Mouse (Mus musculus): ENCODE results near the gene Cyp4f18.
"Not testable (repeated sequence)": the region's sequence is repeated elsewhere in the genome, so short reads cannot be mapped to it uniquely, and the experiment has no call there.

Cyp4f18 gene

DNA sequence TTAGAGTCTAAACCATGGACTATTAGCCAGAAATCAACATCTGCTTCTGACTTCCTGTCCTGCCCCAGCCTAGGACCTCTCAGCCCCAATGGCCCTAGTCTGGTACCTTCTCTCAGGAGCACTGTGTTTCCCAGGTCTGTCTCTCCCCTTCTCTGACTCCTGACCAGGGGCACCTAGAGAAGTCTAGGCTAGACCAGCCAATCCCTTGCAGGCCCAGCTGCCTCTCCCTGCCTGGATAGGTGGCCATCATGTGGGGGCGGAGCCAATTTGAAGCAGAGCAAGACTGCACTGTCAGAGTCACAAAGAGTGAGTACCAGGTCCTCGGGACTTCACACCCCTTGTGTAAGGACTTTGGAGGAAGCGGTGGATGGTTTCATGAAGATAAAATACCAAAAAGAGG lies at the start of gene Cyp4f18:
Gene Cyp4f18 (minus strand): TSS at position 154 of the 400 bp plus-strand sequence.
- in situ Hi-C loops (cut with MboI; ENCODE audit: unreplicated experiment in 2 of 2) = no loop called here

DNA sequence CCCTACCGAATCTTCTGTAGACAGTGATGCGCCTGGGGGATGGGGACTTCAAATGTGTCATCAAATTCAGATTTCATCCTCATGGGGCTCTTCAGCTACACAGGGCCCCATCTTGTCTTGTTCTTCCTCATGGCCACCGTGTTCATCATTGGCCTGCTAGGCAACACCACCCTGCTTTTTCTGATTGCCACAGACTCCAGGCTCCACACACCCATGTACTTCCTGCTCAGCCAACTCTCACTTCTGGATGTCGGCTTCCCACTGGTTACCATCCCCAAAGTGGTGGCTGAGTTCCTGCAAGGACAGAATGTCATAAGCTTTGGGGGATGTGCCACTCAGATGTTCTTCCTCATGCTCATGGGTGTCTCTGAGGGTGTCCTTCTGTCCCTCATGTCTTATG lies 48.2 kb upstream of the Cyp4f18 start:
- in situ Hi-C loops (cut with MboI; ENCODE audit: unreplicated experiment in 2 of 2) = not testable (repeated sequence)

DNA sequence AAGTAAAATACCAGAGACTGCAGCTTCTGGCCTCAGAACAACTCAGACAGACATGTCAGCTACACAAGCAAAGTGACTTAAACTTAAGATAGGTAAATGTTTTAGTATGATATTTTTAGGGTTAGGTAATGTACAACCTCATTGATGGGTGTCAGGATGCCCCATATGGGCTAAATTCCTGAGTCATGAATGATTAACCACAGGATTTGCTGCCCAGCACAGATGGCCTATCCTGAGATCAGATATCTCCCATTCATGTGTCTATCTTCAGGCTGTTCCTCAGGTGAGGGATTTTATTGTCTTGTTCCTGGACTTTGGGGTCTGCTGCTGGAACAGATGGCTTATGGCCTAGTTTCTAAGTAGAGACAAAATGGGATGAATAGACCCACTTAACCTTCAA lies 45.2 kb upstream of the Cyp4f18 start:
- in situ Hi-C loops (cut with MboI; ENCODE audit: unreplicated experiment in 2 of 2) = not testable (repeated sequence)

DNA sequence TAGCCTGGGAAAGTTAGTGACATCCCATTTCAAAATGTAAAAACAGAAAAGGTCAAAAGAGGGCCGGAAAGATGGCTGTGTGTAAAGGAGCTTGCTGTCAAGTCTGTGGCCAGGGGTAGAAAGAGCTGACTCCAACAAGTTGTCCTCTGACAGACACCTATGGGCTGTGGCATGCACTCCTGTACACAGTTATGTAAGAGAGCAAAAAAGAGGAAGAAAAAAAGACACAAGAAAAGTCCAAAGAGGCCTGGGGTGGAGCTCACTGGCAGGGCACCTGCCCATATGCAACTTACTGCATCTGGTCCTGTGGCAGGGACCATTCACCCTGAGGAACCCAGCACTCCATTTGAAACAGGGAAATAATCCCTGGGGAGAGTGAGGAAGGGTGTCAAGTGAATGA lies 33.1 kb upstream of the Cyp4f18 start:
- in situ Hi-C loops (cut with MboI; ENCODE audit: unreplicated experiment in 2 of 2) = loop anchor here (10.0 kb wide), 1 partner anchor 92 kb away; the partner anchor contains the start of gene Tpm4 (in 2 of the 2)

DNA sequence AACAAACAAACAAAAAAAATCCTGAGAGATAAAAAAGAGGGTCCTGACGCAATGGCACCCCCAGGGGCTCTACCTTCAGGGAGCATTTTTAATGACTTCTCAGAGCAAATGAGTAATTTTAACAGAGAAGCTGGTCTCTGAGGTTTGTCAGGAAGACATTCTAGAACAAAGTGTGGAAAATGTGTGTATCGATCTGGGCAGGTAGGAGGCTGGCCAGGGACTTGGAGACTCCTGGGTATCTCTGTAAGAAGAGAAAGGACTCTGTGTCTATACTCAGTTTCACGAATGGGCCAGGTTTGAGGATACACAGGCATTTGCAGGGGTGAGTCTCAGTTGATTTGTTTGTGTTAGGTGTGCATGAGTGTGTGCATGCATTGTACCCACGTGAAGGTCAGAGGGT lies 31.5 kb upstream of the Cyp4f18 start, which contains the start of gene Olfr372:
Gene Olfr372 (plus strand): TSS at position 301 of the 400 bp plus-strand sequence.
- in situ Hi-C loops (cut with MboI; ENCODE audit: unreplicated experiment in 2 of 2) = loop anchor here (10.0 kb wide), 1 partner anchor 94 kb away; the partner anchor contains the start of gene Tpm4 (in 2 of the 2)

DNA sequence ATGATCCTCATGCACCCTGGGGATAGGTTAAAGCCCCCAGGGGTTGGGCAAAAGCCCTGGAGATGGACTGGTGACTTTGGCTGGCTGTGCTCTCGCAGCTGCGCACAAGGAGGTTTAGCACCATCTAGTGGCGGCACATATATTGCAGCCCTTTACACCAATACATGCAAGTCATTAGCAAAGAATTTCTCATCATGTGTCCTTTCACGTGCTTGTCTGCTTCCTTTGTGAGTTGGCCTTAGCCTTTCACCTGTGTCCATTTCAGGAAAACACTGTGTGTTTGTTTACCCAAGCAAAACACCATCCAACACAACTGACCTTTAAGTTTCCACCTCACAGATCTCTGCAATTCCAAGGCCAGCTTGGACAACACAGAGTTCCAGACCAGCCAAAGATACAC lies 23.5 kb upstream of the Cyp4f18 start:
- in situ Hi-C loops (cut with MboI; ENCODE audit: unreplicated experiment in 2 of 2) = not testable (repeated sequence)

DNA sequence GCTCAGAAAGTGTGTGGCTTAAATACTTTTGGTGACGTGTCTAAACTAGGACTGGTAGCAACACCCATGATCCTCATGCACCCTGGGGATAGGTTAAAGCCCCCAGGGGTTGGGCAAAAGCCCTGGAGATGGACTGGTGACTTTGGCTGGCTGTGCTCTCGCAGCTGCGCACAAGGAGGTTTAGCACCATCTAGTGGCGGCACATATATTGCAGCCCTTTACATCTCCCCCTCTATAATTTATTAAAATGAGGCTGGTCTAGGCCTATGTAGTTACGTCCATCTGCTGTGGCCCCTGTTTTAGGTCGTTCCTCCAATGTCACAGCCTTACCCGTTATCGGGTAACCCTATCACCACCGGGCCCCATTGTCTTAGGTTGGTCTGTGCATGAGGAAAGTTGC lies 15.5 kb upstream of the Cyp4f18 start:
- in situ Hi-C loops (cut with MboI; ENCODE audit: unreplicated experiment in 2 of 2) = loop anchor here in 1 of 2 experiments (5.0 kb wide), 1 partner anchor 273 kb away; no protein-coding TSS in a partner anchor

DNA sequence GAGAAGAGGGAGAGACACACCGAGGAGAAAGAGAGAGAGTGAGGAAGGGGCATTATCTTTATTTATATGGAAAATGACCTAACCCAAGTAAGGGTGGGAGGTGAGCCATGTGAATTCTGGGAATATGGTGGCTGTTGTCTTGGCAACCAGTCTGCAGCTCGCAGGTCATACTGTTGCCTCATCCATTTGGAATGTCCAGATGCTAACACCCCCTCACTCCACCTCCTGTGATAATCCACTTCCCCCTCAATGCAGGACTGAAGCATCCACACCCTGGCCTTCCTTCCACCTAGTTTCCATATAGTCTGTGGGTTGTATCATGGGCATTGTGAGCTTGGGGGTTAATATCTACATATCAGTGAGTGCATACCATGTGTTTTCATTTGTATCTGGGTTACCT lies 10.4 kb upstream of the Cyp4f18 start:
- in situ Hi-C loops (cut with MboI; ENCODE audit: unreplicated experiment in 2 of 2) = loop anchor here in 1 of 2 experiments (5.0 kb wide), 2 partner anchors 47 to 268 kb away; no protein-coding TSS in a partner anchor

DNA sequence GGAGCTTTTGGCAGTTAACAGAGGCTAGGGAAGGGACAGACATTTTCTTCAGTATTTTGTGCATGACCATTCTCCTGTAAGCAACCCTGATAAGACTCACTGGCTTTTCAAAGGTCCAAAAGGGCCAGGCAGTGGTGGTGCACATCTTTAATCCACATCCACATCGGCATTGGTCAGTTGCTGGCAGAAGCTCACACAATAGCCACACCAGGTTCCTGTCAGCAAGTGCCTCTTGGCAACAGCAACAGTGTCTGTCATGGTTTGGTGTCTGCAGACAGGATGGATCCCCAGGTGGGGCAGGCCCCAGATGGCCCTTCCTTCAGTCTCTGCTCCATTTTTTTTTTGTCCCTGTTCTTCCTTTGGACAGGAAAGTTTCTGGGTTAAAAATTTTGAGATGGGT lies 9.6 kb upstream of the Cyp4f18 start:
- in situ Hi-C loops (cut with MboI; ENCODE audit: unreplicated experiment in 2 of 2) = loop anchor here in 1 of 2 experiments (5.0 kb wide), 1 partner anchor 48 kb away; no protein-coding TSS in a partner anchor

DNA sequence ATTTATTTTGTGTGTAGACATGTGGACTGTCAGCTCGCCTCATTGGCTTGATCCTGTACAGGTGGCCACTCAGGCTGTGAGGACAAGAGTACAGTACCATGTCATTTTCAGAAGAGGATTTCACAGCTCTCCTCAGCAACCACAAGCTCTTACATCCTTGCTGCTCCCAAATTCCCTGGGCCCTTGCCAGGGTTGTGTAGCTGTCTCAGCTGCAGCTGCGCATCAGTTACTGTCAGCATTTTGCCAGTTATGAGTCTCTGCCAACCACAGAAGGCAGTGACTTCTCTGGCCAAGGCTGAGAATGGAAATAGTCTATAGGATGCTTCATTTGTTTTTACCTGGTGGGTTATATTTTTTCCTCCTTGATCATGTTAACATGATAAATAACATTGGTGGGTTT lies 8.7 kb upstream of the Cyp4f18 start:
- in situ Hi-C loops (cut with MboI; ENCODE audit: unreplicated experiment in 2 of 2) = loop anchor here in 1 of 2 experiments (5.0 kb wide), 1 partner anchor 49 kb away; no protein-coding TSS in a partner anchor

DNA sequence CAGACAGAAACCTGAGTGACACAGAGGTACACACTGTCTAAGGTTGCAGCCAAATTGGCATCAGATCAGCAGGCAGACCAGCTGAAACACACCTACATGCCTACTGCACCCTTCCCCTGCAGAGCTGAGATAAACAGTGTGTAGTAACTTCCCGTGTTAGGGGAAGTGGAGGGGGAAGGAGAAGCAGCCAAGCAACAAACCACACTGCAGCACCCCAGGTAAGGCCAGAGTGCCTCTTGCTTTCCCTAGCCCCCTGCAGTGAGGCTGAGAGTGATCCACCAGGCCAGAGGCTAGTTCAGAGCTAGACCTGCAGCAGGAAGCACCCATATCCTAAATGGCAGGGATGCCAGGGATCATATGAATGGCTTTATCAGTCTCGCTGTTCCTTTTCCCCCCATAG lies 7.9 kb upstream of the Cyp4f18 start:
- in situ Hi-C loops (cut with MboI; ENCODE audit: unreplicated experiment in 2 of 2) = loop anchor here in 1 of 2 experiments (5.0 kb wide), 1 partner anchor 50 kb away; no protein-coding TSS in a partner anchor

DNA sequence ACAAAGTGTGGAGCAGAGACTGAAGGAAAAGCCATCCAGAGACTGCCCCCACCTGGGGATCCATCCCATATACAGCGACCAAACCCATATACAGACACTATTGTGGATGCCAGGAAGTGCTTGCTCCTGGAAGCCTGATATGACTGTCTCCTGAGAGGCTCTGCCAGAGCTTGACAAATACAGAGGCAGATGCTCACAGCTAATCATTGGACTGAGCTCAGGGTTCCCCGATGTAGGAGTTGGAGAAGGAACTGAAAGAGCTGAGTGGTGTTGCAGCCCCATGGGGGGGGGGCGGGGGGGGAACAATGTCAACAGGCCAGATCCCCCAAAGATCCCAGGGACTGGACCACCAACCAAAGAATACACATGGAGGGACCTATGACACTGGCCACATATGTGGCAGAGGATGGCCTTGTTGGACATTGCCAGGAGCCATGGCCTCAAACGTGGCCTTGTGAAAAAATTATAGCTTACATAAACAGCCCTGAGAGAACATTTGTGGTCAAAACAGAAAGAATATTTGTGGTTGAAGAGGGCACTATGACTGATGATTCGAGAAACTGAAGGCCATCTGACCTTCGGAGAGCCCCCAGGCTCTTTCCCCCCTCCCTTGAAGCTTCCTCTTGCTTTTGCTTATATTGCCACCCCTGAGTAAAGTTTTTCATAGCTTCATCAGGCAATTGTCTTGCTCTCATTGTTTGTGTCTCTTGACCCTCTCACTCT lies 4.2 kb upstream of the Cyp4f18 start:
- in situ Hi-C loops (cut with MboI; ENCODE audit: unreplicated experiment in 2 of 2) = not testable (repeated sequence)

DNA sequence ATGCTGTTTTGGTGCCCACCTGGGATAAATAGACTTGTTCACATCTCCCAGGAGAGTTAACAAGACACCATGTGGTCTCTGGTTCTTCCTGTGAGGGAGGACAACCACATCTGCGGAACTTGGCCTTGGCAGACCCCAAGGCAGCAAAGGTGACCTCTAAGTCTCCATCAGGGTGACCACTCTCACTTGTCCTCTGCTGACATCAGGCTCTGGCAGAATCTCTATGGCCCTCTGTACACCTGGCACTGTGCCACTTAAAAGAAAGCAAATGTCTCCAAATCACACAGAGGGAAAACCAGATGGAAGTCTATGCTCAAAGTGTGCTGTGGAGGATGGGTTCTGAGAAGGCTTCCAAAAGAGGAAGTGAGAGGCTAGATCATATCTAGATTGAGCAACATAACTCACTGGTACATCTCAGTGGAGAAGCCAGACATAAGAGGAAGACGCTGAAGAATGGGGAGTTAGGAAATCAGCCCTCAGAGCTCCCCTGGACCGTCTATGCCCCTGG lies 1.2 kb downstream of the Cyp4f18 start:
- in situ Hi-C loops (cut with MboI; ENCODE audit: unreplicated experiment in 2 of 2) = no loop called here

DNA sequence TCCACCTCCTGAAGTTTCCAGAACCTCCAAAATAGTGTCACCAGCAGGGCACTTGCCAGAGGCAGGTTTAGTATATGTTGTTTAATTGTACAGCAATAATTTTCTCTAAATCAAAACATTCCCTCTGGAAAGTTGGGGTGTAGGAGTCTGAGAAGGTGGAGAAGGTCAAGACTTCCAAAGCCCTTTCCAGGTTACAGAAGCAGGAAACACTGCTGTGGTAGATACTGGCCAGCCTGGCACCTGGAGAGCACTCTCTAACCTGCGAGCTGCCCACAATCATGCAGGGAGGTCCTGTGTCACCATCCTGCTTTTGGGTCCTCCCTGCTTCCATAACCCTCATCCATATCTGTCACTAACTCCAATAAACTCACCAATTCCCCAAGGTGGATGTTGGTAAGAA lies 2.7 kb downstream of the Cyp4f18 start:
- in situ Hi-C loops (cut with MboI; ENCODE audit: unreplicated experiment in 2 of 2) = no loop called here

DNA sequence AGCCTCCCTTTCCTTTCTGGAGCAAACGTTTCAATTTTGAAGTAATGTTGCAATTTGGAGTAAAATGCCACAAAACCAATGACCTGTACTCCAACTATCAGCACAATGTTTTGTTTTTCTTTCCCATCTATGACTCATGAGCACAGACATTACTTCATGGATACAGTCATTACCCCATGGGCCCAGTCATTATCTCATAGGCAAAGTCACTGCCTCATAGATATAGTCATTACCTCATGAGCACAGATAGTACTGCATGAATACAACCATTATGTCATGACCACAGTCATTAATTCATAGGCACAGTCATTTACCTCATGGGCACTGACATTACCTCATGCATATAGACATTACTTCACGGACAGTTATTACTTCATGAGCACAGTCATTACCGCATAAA lies 3.5 kb downstream of the Cyp4f18 start:
- in situ Hi-C loops (cut with MboI; ENCODE audit: unreplicated experiment in 2 of 2) = no loop called here

DNA sequence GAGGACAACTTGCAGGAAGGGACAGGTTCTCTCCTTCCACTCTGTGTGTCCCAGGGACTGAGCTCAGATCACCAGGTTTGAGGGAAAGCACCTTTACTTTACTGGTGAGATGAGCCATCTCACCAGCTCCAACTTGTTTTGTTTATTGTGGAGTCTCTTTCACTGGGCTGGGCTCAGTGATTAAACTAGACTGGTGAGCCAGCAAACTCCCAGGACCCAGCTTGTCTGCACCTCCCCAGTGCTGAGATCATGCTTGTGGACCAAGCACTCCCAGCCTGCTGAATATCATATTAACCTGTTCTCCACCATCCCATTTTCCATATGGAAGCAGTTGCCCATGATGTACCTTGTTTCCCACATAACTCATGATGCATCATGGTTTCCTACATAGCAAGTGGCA lies 6.5 kb downstream of the Cyp4f18 start:
- in situ Hi-C loops (cut with MboI; ENCODE audit: unreplicated experiment in 2 of 2) = no loop called here

DNA sequence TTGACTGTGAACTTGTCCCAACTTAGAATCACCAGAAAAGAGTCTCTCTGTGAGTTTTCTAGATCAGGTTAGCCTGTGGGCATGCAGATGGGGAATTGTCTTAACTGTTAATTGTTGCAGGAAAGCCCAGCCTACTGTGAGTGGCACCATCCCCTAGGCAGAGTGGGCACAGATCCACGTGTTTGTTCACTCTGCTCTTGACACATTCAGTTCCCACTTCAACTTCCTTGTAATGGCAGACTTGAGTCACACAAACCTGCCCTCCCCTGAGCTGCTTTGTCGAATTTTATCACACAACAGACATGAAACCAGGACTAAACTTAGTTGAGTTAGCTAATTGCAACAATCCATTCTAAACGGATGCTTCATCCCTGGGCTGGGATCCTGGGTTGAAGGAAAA lies 9.2 kb downstream of the Cyp4f18 start:
- in situ Hi-C loops (cut with MboI; ENCODE audit: unreplicated experiment in 2 of 2) = no loop called here

DNA sequence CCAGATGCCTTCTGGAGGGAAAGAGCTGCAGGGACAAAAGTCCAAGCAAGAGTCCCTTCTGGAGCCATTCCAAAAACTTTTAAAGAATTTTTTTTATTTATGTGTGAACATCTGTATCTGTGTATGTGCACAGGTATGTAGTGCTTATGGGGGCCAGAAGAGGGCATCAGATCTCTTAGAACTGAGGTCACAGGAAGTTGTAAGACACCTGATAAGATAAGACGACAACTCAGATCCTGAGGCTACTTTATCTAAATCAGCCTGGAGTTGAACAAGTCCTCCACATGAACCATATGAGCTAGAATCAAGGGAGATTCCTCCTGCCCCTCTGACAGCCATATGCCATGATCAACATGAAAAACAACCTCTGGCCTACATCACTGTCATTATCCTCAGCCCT lies 10.0 kb downstream of the Cyp4f18 start:
- in situ Hi-C loops (cut with MboI; ENCODE audit: unreplicated experiment in 2 of 2) = loop anchor here (25.0 kb wide), 1 partner anchor 862 kb away; no protein-coding TSS in a partner anchor

DNA sequence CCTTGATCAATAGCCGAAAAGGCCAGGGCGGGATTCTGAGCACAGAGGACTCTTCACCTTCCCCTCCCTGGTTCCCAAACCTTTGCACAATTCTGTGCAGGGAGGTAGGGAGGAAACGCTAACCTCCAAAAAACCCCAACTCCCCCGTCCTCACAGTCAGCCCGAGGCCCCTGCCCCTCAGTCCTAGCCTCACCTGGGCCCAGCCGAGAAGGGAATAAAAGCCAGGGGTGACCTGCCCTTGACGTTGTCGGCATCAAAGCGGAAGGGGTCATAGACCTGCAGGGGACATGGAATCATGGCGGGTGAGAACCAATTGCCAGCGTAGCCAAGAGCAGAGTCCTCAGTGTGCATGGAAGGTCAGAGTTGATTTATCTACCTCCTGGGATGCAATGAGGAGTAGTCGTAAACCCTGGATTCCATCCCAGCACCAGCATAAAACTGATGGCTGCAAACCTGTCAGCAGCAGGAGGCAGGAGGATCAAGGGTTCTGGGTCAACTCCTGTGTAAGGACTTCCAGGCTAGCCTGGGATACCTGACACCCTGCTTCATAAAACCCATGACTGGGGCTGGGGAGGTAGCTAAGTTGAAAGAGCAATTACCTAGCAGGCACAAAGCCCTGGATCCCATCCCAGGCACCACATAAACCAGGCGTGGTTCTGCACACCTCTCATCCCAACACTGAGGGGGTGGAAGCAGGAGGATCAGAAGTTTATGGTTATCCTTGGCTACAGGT lies 20.4 kb downstream of the Cyp4f18 start:
- in situ Hi-C loops (cut with MboI; ENCODE audit: unreplicated experiment in 2 of 2) = loop anchor here (10.0 to 25.0 kb wide), 2 partner anchors 234 to 852 kb away; no protein-coding TSS in a partner anchor

DNA sequence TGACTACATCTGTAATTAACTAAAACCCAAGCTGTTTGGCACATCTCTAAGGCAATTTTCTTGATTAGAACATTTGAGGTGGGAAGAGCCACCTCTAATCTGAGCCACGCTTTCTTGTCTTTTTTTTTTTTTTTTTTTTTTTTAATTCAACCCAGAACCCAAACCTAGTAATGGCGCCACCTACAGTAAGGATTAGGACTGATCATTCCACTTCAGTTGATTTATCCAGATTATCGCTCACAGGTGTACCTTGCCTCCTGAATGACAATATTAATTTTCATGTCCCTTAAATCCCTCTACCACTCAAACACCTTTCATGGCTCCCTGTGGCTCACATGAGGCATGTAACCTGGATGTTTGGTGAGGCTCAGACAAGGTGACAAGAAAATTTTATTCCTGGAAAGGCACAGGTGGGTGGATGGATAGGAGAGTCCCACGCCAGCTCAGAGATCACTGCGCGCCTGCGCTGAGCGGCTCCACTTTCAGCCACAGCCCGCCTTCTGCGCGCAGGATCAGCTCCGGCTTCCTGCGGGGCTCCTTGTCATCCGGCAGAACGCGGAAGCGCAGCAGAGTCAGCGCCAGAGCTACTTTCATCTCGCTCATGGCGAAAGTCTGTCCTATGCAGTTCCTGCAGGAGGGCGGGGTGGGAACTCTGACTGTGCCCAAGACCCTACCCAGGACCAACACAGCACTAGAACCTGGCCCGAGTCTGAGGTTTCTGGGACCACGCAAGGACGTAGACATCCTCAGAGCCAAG lies 21.1 kb downstream of the Cyp4f18 start:
- in situ Hi-C loops (cut with MboI; ENCODE audit: unreplicated experiment in 2 of 2) = loop anchor here (10.0 to 25.0 kb wide), 2 partner anchors 233 to 851 kb away; no protein-coding TSS in a partner anchor
